Mouse (Mus musculus) hindbrain, postnatal 0 days (tissue): ENCODE data around the gene Nlk. TPM values are rescaled to one million over a fixed set of nuclear protein-coding genes. Genes with fewer than 3 reads are reported as not detected.
A peak's percentile ranks its signal among the peaks of the same experiment; 100 is the strongest.

ENCODE experiments used
- ATAC-seq: fragments of 200-750 bp; cut with Nextera tagmentation; 2 replicates; pipeline ENCODE4 v1.8.0; 2017; ENCODE audit warnings: mild to moderate bottlenecking, moderate TSS enrichment, moderate library complexity
- DNase-seq: peaks from one replicate; pipeline ENCODE4 v3.0.0-alpha.2; 2015; ENCODE audit warnings: low spot score
- H3K27ac ChIP-seq: fragments of 300-500 bp; sonication (generic); 2 replicates; pipeline ENCODE4 v1.5.1; 2014; ENCODE audit warnings: mild to moderate bottlenecking
- H3K27me3 ChIP-seq: fragments of 300-500 bp; sonication (generic); 2 replicates; pipeline ENCODE4 v1.6.1; 2014; ENCODE audit warnings: low read length, mixed read lengths; ENCODE audit not compliant: insufficient read depth
- H3K36me3 ChIP-seq: fragments of 300-500 bp; sonication (generic); 2 replicates; pipeline ENCODE4 v1.6.1; 2014; ENCODE audit warnings: low read length, mixed read lengths; ENCODE audit not compliant: insufficient read depth
- H3K4me1 ChIP-seq: fragments of 300-500 bp; sonication (generic); 2 replicates; pipeline ENCODE4 v1.6.1; 2014; ENCODE audit warnings: antibody characterized with exemption, low read length, mixed read lengths; ENCODE audit not compliant: insufficient read depth
- H3K4me2 ChIP-seq: fragments of 300-500 bp; sonication (generic); 2 replicates; pipeline ENCODE4 v1.6.1; 2014; ENCODE audit warnings: low read depth, mild to moderate bottlenecking, low read length, moderate library complexity, mixed read lengths
- H3K4me3 ChIP-seq: fragments of 300-500 bp; sonication (generic); 2 replicates; pipeline ENCODE4 v1.5.1; 2014; ENCODE audit warnings: low read length
- H3K9ac ChIP-seq: fragments of 300-500 bp; sonication (generic); replicated peaks from 2 replicates; pipeline ENCODE4 v1.6.1; 2014; ENCODE audit warnings: mild to moderate bottlenecking, low read length, moderate library complexity, mixed read lengths
- H3K9me3 ChIP-seq: fragments of 300-500 bp; sonication (generic); 2 replicates; pipeline ENCODE4 v1.6.1; 2016; ENCODE audit warnings: low read length, mixed read lengths
- CTCF ChIP-seq: IDR thresholded peaks from 2 replicates; pipeline ENCODE4 v1.5.1; 2016; ENCODE audit warnings: antibody characterized with exemption, control low read depth, low read depth
- WGBS: fragments of 180-500 bp; shearing (Covaris S2); extraction: QIAGEN DNeasy Blood & Tissue Kit; methylation state at CpG from one replicate; pipeline ENCODE4 v1.1.7; 2014; 5-methylcytosine and 5-hydroxymethylcytosine counted together
- polyA plus RNA-seq: library from polyadenylated mRNA; unstranded; fragments of >200 nt; fragmentation: Nextera tagmentation; extraction: Ambion mirVana; gene quantifications from 2 replicates; pipeline ENCODE4 v1.2.1, GENCODE M21; 2015
- total RNA-seq: library from RNA; depleted of rRNA; stranded (reverse); fragments of >200 nt; gene quantifications from 2 replicates; pipeline ENCODE4 v1.2.3, GENCODE M21; 2014

The Nlk gene
- total and polyA plus RNA-seq, 2 experiments from 2014 or later = 20.0 to 36.7 TPM

GRCm38 (mm10) chr11:78545181-78545580 is 152.0 kb downstream of the Nlk start:
- no peak overlapping the region for H3K27ac ChIP-seq
- no peak for ATAC-seq

GRCm38 (mm10) chr11:78544449-78545111 is 152.6 kb downstream of the Nlk start:
- H3K27ac ChIP-seq = no peak overlapping the region
- DNase-seq (peak; percentile 50), ATAC-seq (no peak)
- TF ChIP-seq CTCF = peak; percentile 43
- no peak overlapping the region for H3K4me2 ChIP-seq
- no peaks in the 10 kb centered on the region for H3K9me3 ChIP-seq
- WGBS = 95% methylated on average over 7 of the region's 7 CpGs
- no peak overlapping the region for H3K4me3 ChIP-seq
- H3K27me3 ChIP-seq = no peaks in the 10 kb centered on the region
- H3K36me3 ChIP-seq = peaks cover 16% of the 10 kb centered on the region; the same call in 1 of the 2 replicates
- 0 out of 2 replicates have a peak, but pooled peaks cover 5% of the 10 kb centered on the region for H3K4me1 ChIP-seq
- H3K9ac ChIP-seq = no peak overlapping the region

More at GRCm38 (mm10) chr11:78545181-78545580, 152.0 kb downstream of the Nlk start:
- no peak overlapping the region for H3K4me2 ChIP-seq
- no peaks in the 10 kb centered on the region for H3K9me3 ChIP-seq
- no peak for TF ChIP-seq CTCF
- H3K9ac ChIP-seq = no peak overlapping the region
- peaks cover 11% of the 10 kb centered on the region; the same call in 1 of the 2 replicates for H3K36me3 ChIP-seq
- H3K4me1 ChIP-seq = 0 out of 2 replicates have a peak, but pooled peaks cover 7% of the 10 kb centered on the region
- no peaks in the 10 kb centered on the region for H3K27me3 ChIP-seq
- no peak for DNase-seq
- 76% methylated on average over 8 of the region's 8 CpGs for WGBS
- no peak overlapping the region for H3K4me3 ChIP-seq

- no peaks in the 10 kb centered on the region for H3K9me3 ChIP-seq
- no peak for DNase-seq
- WGBS = 89% methylated on average over 3 of the region's 3 CpGs
- H3K4me1 ChIP-seq = peaks cover 14% of the 10 kb centered on the region; the same call in 1 of the 2 replicates
- no peak for TF ChIP-seq CTCF
- no peaks in the 10 kb centered on the region for H3K27me3 ChIP-seq
- H3K4me3 ChIP-seq = no peak overlapping the region
- peaks cover 16% of the 10 kb centered on the region; the same call in 1 of the 2 replicates for H3K36me3 ChIP-seq
- no peak overlapping the region for H3K9ac ChIP-seq
- no peak overlapping the region for H3K4me2 ChIP-seq
- H3K27ac ChIP-seq = no peak overlapping the region
- no peak for ATAC-seq
Observed at GRCm38 (mm10) chr11:78540358-78540757, 156.8 kb downstream of the Nlk start.

GRCm38 (mm10) chr11:78536690-78537084 is 160.5 kb downstream of the Nlk start:
- ATAC-seq (0 out of 2 replicates have a peak, but pooled peaks have one; percentile 0), DNase-seq (no peak)
- 2% methylated on average over 14 of the region's 14 CpGs for WGBS
- TF ChIP-seq CTCF = no peak
- no peaks in the 10 kb centered on the region for H3K9me3 ChIP-seq
- H3K27me3 ChIP-seq = no peaks in the 10 kb centered on the region
- peak overlapping the region; percentile 81 for H3K4me3 ChIP-seq
- peaks cover 16% of the 10 kb centered on the region; the same call in 1 of the 2 replicates for H3K36me3 ChIP-seq
- peak overlapping the region; percentile 86 for H3K4me2 ChIP-seq
- peak overlapping the region; percentile 86 for H3K27ac ChIP-seq
- peak overlapping the region; percentile 75 for H3K9ac ChIP-seq
- H3K4me1 ChIP-seq = peaks cover 21% of the 10 kb centered on the region; the same call in 1 of the 2 replicates

- no peaks in the 10 kb centered on the region for H3K27me3 ChIP-seq
- peak within 1 kb of the TSS; percentile 81 for H3K4me3 ChIP-seq
- H3K4me2 ChIP-seq = peak within 1 kb of the TSS; percentile 88
- DNase-seq = peak; percentile 99
- TF ChIP-seq CTCF = peak; percentile 31
- peak; percentile 98 for ATAC-seq
- H3K9ac ChIP-seq = peak within 1 kb of the TSS; percentile 75
- H3K27ac ChIP-seq = peak within 1 kb of the TSS; percentile 91
- peaks cover 21% of the 10 kb centered on the region; the same call in 1 of the 2 replicates for H3K4me1 ChIP-seq
- H3K36me3 ChIP-seq = peaks cover 13% of the 10 kb centered on the region; the same call in 1 of the 2 replicates
- under 1% methylated on average over 52 of the region's 52 CpGs for WGBS
- H3K9me3 ChIP-seq = no peaks in the 10 kb centered on the region
Observed at GRCm38 (mm10) chr11:78536080-78536689, 161.0 kb downstream of the Nlk start, which contains the start of the genes Tnfaip1 and Ift20. TSS of gene Tnfaip1 (minus strand) at chr11:78536332. TSS of gene Ift20 (plus strand) at chr11:78536361.

DNA sequence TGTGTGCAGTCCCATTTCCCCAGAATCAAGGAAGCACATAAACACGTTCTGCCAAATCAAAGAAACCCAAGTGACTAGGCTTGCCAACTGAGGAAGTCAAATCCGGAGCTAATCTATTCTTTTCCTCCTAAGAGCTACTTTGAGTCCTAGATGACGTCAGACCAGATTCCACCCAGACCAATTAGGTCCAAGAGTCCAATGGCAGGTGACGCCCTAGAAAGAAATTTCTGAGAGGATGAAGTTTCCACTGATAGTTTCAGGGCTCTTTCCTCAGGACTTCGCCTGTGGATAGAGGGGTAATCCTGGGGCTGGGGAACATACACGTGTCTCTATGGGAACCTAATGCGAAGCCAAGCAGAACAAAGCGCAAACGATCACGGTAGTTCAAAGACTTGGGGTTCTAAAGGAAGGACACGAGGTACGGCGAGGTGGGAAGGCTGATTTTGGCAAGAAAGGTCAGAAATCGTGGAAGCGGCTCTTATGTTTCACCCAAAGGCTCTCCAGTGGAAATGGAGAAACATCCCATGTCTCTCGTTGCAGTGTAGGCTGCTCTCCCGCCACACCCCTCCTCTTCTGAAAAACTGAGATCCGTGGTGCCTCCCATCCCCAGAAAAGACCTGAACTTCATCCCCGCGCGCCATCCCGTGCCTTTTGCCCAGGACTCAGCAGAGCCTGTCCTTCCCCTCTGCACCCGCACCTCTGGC is 161.6 kb downstream of the Nlk start:
- H3K4me1 ChIP-seq = peaks cover 21% of the 10 kb centered on the region; the same call in 1 of the 2 replicates
- peaks cover 12% of the 10 kb centered on the region; the same call in 1 of the 2 replicates for H3K36me3 ChIP-seq
- no peaks in the 10 kb centered on the region for H3K9me3 ChIP-seq
- H3K4me2 ChIP-seq = peak overlapping the region; percentile 88
- H3K9ac ChIP-seq = peak overlapping the region; percentile 71
- no peaks in the 10 kb centered on the region for H3K27me3 ChIP-seq
- TF ChIP-seq CTCF = no peak
- peak; percentile 49 for DNase-seq
- under 1% methylated on average over 23 of the region's 23 CpGs for WGBS
- ATAC-seq = peak; percentile 68
- H3K27ac ChIP-seq = peak overlapping the region; percentile 91
- H3K4me3 ChIP-seq = peak overlapping the region; percentile 81
